Mouse (Mus musculus): ENCODE measurements around the gene Grm3. TPM values are rescaled to one million over a fixed set of nuclear protein-coding genes. Genes with fewer than 3 reads are reported as not detected.
A peak's percentile ranks its signal among the peaks of the same experiment; 100 is the strongest.

The Grm3 gene
- not detected in 2 replicates for polyA plus RNA-seq (2011; ENCODE audit: insufficient read length, low read depth, missing spikeins)

GRCm38 (mm10) chr5:9724956-9725600 is at the start of gene Grm3:
TSS of gene Grm3 (minus strand) at chr5:9725170.
- no peaks in the 10 kb centered on the region; the same call in none of the 2 replicates for H3K4me1 ChIP-seq (ENCODE audit: control insufficient read depth, insufficient read depth, low read length)
- TF ChIP-seq CTCF (IDR thresholded peaks at IDR 0.05; ENCODE audit: borderline replicate concordance, insufficient read depth, low read length) (no peak), POLR2A (IDR thresholded peaks at IDR 0.05; ENCODE audit: low read depth, low read length) (no peak)
- H3K27ac ChIP-seq (ENCODE audit: insufficient read depth, low read length): no peak within 1 kb of the TSS
- H3K4me3 ChIP-seq (ENCODE audit: insufficient read depth, low read length): peak within 1 kb of the TSS; percentile 50

- Histone ChIP-seq H3K4me1 (ENCODE audit: control insufficient read depth, insufficient read depth, low read length) (no peaks in the 10 kb centered on the region), H3K27ac (ENCODE audit: insufficient read depth, low read length) (no peak overlapping the region), H3K4me3 (ENCODE audit: insufficient read depth, low read length) (no peak overlapping the region)
- TF ChIP-seq CTCF (IDR thresholded peaks at IDR 0.05; ENCODE audit: borderline replicate concordance, insufficient read depth, low read length) (no peak), POLR2A (IDR thresholded peaks at IDR 0.05; ENCODE audit: low read depth, low read length) (no peak)
These were observed 30.8 kb upstream of the Grm3 start for GRCm38 (mm10) chr5:9755751-9756150.

GRCm38 (mm10) chr5:9748184-9748583 is 23.2 kb upstream of the Grm3 start:
- H3K27ac ChIP-seq (ENCODE audit: insufficient read depth, low read length): no peak overlapping the region
- H3K4me3 ChIP-seq (ENCODE audit: insufficient read depth, low read length): no peak overlapping the region
- no peak for TF ChIP-seq POLR2A (IDR thresholded peaks at IDR 0.05; ENCODE audit: low read depth, low read length)
- no peak for TF ChIP-seq CTCF (IDR thresholded peaks at IDR 0.05; ENCODE audit: borderline replicate concordance, insufficient read depth, low read length)
- H3K4me1 ChIP-seq (ENCODE audit: control insufficient read depth, insufficient read depth, low read length): no peaks in the 10 kb centered on the region

- Histone ChIP-seq H3K4me3 (ENCODE audit: insufficient read depth, low read length) (no peak overlapping the region), H3K27ac (ENCODE audit: insufficient read depth, low read length) (no peak overlapping the region), H3K4me1 (ENCODE audit: control insufficient read depth, insufficient read depth, low read length) (no peaks in the 10 kb centered on the region)
- TF ChIP-seq POLR2A (IDR thresholded peaks at IDR 0.05; ENCODE audit: low read depth, low read length) (no peak), CTCF (IDR thresholded peaks at IDR 0.05; ENCODE audit: borderline replicate concordance, insufficient read depth, low read length) (no peak)
These were observed 19.1 kb upstream of the Grm3 start for GRCm38 (mm10) chr5:9744120-9744519.

GRCm38 (mm10) chr5:9725601-9726268 is 765 bp upstream of the Grm3 start:
- Histone ChIP-seq H3K4me3 (ENCODE audit: insufficient read depth, low read length) (peak overlapping the region; percentile 50), H3K27ac (ENCODE audit: insufficient read depth, low read length) (no peak overlapping the region), H3K4me1 (ENCODE audit: control insufficient read depth, insufficient read depth, low read length) (no peaks in the 10 kb centered on the region; the same call in none of the 2 replicates)
- TF ChIP-seq CTCF (IDR thresholded peaks at IDR 0.05; ENCODE audit: borderline replicate concordance, insufficient read depth, low read length) (no peak), POLR2A (IDR thresholded peaks at IDR 0.05; ENCODE audit: low read depth, low read length) (no peak)

GRCm38 (mm10) chr5:9724287-9724955 is 549 bp downstream of the Grm3 start:
- Histone ChIP-seq H3K27ac (ENCODE audit: insufficient read depth, low read length) (no peak overlapping the region), H3K4me1 (ENCODE audit: control insufficient read depth, insufficient read depth, low read length) (no peaks in the 10 kb centered on the region; the same call in none of the 2 replicates), H3K4me3 (ENCODE audit: insufficient read depth, low read length) (no peak overlapping the region)
- TF ChIP-seq POLR2A (IDR thresholded peaks at IDR 0.05; ENCODE audit: low read depth, low read length) (no peak), CTCF (IDR thresholded peaks at IDR 0.05; ENCODE audit: borderline replicate concordance, insufficient read depth, low read length) (no peak)

- Histone ChIP-seq H3K4me3 (ENCODE audit: insufficient read depth, low read length) (no peak overlapping the region), H3K4me1 (ENCODE audit: control insufficient read depth, insufficient read depth, low read length) (no peaks in the 10 kb centered on the region; the same call in none of the 2 replicates), H3K27ac (ENCODE audit: insufficient read depth, low read length) (no peak overlapping the region)
- TF ChIP-seq CTCF (IDR thresholded peaks at IDR 0.05; ENCODE audit: borderline replicate concordance, insufficient read depth, low read length) (no peak), POLR2A (IDR thresholded peaks at IDR 0.05; ENCODE audit: low read depth, low read length) (no peak)
These were observed 3.8 kb downstream of the Grm3 start for GRCm38 (mm10) chr5:9721136-9721535.

- Histone ChIP-seq H3K27ac (ENCODE audit: insufficient read depth, low read length) (no peak overlapping the region), H3K4me1 (ENCODE audit: control insufficient read depth, insufficient read depth, low read length) (no peaks in the 10 kb centered on the region), H3K4me3 (ENCODE audit: insufficient read depth, low read length) (no peak overlapping the region)
- no peak for TF ChIP-seq POLR2A (IDR thresholded peaks at IDR 0.05; ENCODE audit: low read depth, low read length)
- no peak for TF ChIP-seq CTCF (IDR thresholded peaks at IDR 0.05; ENCODE audit: borderline replicate concordance, insufficient read depth, low read length)
These were observed 8.7 kb downstream of the Grm3 start for GRCm38 (mm10) chr5:9716295-9716694.

GRCm38 (mm10) chr5:9707096-9707495 is 17.9 kb downstream of the Grm3 start:
- H3K4me3 ChIP-seq (ENCODE audit: insufficient read depth, low read length): no peak overlapping the region
- H3K27ac ChIP-seq (ENCODE audit: insufficient read depth, low read length): no peak overlapping the region
- TF ChIP-seq POLR2A (IDR thresholded peaks at IDR 0.05; ENCODE audit: low read depth, low read length) (no peak), CTCF (IDR thresholded peaks at IDR 0.05; ENCODE audit: borderline replicate concordance, insufficient read depth, low read length) (no peak)
- no peaks in the 10 kb centered on the region for H3K4me1 ChIP-seq (ENCODE audit: control insufficient read depth, insufficient read depth, low read length)
